Mouse (Mus musculus): ENCODE data around the gene Lhb.

Lhb gene

GRCm38 (mm10) chr7:45470869-45471268 lies 50.2 kb downstream of the Lhb start:
- intact Hi-C loops (cut with DNase I), result loop anchor here (5.0 kb wide), 1 partner anchor 46 kb away; no protein-coding TSS in a partner anchor

Small RNAs within 50 kb of the gene (microRNA-seq; reads per million reads assigned to microRNA genes)
- gene Gm22133, result 0.23 to 0.49 reads per million in 2 experiments

Data from adrenal gland (tissue).